Mouse (Mus musculus) megakaryocyte, adult 5-6 weeks (primary cell): ENCODE measurements around the gene Yae1d1. TPM values are rescaled to one million over a fixed set of nuclear protein-coding genes. Genes with fewer than 3 reads are reported as not detected.
"Not testable (repeated sequence)": the region's sequence is repeated elsewhere in the genome, so short reads cannot be mapped to it uniquely, and the experiment has no call there.

ENCODE experiments used
- ATAC-seq: 2 replicates; pipeline ENCODE4 v1.8.0; 2016; ENCODE audit warnings: mild to moderate bottlenecking, inconsistent platforms; ENCODE audit not compliant: poor library complexity, severe bottlenecking
- total RNA-seq, 2 experiments: library from RNA; stranded (forward) in 1 of 2; stranded (reverse) in 1 of 2; fragments of 153-499, 151-499 nt in 1 of 2; fragments of 221-1000, 200-1000 nt in 1 of 2; gene quantifications; 2 replicates each; pipeline versions ENCODE4 v1.2.3 to v1.2.4; 2015 to 2017

Yae1d1 gene
- 7.4 and 9.8 TPM in 2 replicates for total RNA-seq (2015)
- 3.7 and 7.0 TPM in 2 replicates for total RNA-seq (2017)

- peak; percentile 98 for ATAC-seq
These were observed at the start of gene Yae1d1 for GRCm38 (mm10) chr13:17992697-17993514. Gene Yae1d1, minus strand, starts transcription at chr13:17993349.

- no peak for ATAC-seq
These were observed 45.7 kb upstream of the Yae1d1 start for GRCm38 (mm10) chr13:18038814-18039213.

- ATAC-seq: no peak
These were observed 23.5 kb upstream of the Yae1d1 start for GRCm38 (mm10) chr13:18016604-18017003.

- ATAC-seq: no peak
These were observed 20.1 kb upstream of the Yae1d1 start for GRCm38 (mm10) chr13:18013205-18013604.

- ATAC-seq: no peak
These were observed 17.9 kb upstream of the Yae1d1 start for GRCm38 (mm10) chr13:18011055-18011454.

GRCm38 (mm10) chr13:17993515-17993847 lies 332 bp upstream of the Yae1d1 start:
- no peak for ATAC-seq

- ATAC-seq: no peak
These were observed 1.1 kb downstream of the Yae1d1 start for GRCm38 (mm10) chr13:17992009-17992408.

- ATAC-seq: peak; percentile 81
These were observed 10.0 kb downstream of the Yae1d1 start for GRCm38 (mm10) chr13:17983194-17983593.

- no peak for ATAC-seq
These were observed 10.5 kb downstream of the Yae1d1 start for GRCm38 (mm10) chr13:17982634-17983033.

GRCm38 (mm10) chr13:17976854-17977739 lies 16.1 kb downstream of the Yae1d1 start:
- ATAC-seq: no peak

GRCm38 (mm10) chr13:17975891-17976290 lies 17.3 kb downstream of the Yae1d1 start:
- ATAC-seq: peak; percentile 98

- peak; percentile 8; the same call in 1 of the 2 replicates for ATAC-seq
These were observed 17.7 kb downstream of the Yae1d1 start for GRCm38 (mm10) chr13:17975457-17975856.

- ATAC-seq: no peak
These were observed 18.4 kb downstream of the Yae1d1 start for GRCm38 (mm10) chr13:17974734-17975133.

- ATAC-seq: peak; percentile 98
These were observed 32.5 kb downstream of the Yae1d1 start for GRCm38 (mm10) chr13:17960613-17961012.

GRCm38 (mm10) chr13:17954282-17954681 lies 38.9 kb downstream of the Yae1d1 start:
- no peak for ATAC-seq

GRCm38 (mm10) chr13:17950581-17950980 lies 42.6 kb downstream of the Yae1d1 start:
- not testable (repeated sequence) for ATAC-seq

- ATAC-seq: no peak
These were observed 43.6 kb downstream of the Yae1d1 start for GRCm38 (mm10) chr13:17949555-17949954.

- ATAC-seq: peak; percentile 98
These were observed 48.9 kb downstream of the Yae1d1 start, which contains the start of gene Rala for GRCm38 (mm10) chr13:17944078-17944917. Gene Rala, minus strand, starts transcription at chr13:17944239.

GRCm38 (mm10) chr13:17943306-17944077 lies 49.7 kb downstream of the Yae1d1 start:
- ATAC-seq: peak; percentile 49

- no peak for ATAC-seq
These were observed 50.8 kb downstream of the Yae1d1 start for GRCm38 (mm10) chr13:17942338-17942737.
